Mouse (Mus musculus) spleen, postnatal 14 days (tissue): ENCODE measurements at regions not wholly inside any gene's neighbourhood (a gene's known extent, or its start where the extent isn't known, plus 50 kb on each side); places are given as distances from the start of the nearest gene placed in this dataset.

Experiments used
- DNase-seq, 2 experiments: peaks; one replicate each; pipeline ENCODE4 v3.0.0; 2021 to 2022; ENCODE audit warnings: low spot score in 2 of 2

- no peak for DNase-seq
Observed at GRCm38 (mm10) chr3:120748513-120748912, 423.0 kb downstream of the Rwdd3 start.

GRCm38 (mm10) chr3:120747678-120748077 is 423.8 kb downstream of the Rwdd3 start:
- DNase-seq, result no peak

DNA sequence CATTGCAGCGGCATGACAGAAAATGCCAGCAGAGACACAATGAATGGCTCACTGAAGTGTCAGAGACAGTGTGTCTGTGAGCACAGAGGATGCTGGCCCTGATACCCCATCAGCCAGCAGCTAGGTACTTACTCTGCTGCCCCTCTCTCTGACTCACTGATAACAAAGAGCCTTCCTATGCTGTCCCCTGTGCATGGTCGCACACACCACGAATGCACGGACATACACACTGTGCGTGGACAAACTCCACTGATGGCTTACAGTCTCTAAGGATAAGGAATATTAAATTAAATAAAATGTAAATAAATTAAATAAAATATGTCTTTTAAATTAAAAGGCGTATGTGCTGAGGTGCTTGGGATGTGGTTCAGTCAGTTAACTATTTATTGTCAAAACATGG is 438.2 kb downstream of the Rwdd3 start:
- DNase-seq, result no peak

DNA sequence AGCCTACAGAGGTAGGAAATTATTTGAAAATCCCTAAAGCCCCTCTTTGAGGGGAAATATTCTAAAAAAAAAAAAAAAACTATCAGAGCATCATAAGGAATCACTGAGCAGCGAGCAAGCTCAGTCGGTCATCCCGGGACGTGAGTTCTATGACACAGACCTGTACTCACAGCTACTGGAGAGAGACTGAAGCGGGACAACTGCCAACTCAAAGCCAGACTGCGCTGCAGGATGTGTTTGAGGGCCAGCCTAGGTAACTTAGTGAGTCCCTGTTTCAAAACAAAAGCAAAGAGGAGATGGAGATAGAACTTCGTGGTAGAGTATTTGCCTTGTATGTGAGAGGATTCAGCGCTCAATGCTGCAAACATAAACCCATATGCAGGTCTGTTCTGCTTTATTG is 439.1 kb downstream of the Rwdd3 start:
- DNase-seq, result no peak

- DNase-seq, result no peak
Observed at GRCm38 (mm10) chr3:120731287-120731686, 440.2 kb downstream of the Rwdd3 start.

DNA sequence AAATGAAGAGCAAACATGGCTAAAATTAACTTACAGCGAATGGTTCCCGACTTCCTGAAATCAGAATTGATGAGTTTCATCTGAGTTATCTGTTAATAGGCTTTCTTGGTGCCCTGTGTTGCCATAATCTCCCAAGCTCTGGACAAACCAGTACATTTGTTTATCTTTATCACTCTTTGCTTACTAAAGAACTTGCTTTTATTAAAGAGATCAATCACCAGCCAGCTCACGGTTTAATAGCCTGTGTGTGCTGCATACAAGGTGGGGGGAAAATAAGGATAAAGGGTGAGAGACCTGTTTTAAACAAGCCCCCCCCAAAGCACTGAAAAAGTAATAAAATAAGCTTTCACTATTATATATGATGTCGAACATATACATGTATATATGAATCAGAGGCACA is 441.3 kb downstream of the Rwdd3 start:
- DNase-seq, result no peak

- DNase-seq, result no peak
Observed at GRCm38 (mm10) chr3:120729671-120730070, 441.8 kb downstream of the Rwdd3 start.

- no peak for DNase-seq
Observed at GRCm38 (mm10) chr3:120685227-120685626, 486.3 kb downstream of the Rwdd3 start.

DNA sequence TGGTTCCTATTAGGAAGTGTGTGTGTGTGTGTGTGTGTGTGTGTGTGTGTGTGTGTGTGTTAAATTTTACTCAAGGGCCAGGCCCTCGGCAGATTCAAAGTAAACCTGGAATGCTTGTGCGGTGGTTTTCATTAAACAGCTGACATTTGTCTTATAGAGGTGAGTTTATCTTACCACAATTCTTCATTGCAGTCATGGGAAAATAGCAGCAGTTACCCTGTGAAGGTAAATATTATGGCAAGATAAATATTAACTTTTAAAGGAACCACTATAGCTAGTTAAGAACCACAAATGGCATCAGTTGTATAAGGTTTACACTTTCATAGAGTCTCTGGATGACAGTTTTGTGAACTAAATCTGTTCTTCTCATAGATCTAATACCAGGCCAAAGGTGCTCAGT is 495.6 kb downstream of the Rwdd3 start:
- no peak for DNase-seq

GRCm38 (mm10) chr3:120668654-120669053 is 502.8 kb downstream of the Rwdd3 start:
- DNase-seq, result no peak

DNA sequence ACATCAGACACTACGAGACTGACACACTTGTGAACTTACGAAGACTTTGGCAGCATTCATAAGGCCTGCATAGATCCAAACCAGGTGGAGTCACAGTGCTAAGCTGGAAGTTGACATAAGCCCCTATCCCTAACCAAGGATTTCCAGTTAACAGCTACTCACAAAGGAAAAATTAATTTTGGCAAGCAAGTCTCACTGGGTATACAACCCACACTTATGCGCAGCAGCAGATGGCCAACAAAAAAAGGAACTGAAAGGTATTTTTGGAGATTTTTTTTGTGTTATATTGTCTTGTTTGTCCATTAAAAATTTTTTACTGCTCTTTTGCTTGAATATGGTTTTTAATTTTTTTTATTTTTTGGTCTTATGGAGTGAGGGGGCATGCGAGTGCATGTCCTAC is 509.0 kb downstream of the Rwdd3 start:
- no peak for DNase-seq

DNA sequence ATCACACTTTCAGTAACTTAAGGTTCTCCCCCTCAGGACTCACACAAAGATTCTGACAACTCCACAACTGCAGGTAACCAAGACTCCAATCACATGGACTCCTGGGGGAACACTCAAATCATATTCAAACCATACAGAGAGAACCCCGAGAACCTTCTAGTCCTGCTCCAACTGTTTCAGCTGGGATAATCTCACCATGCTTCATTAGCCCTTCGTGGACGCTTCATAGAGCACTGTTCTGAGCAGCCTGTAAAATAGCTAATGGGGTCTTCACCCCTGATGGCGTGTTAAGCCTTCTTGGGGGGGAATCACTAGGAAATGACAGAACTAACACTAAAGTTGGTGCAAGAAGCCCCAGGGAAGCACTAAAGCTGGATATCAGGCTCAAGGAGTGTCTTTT is 510.7 kb downstream of the Rwdd3 start:
- no peak for DNase-seq

- no peak for DNase-seq
Observed at GRCm38 (mm10) chr3:120649047-120649868, 522.2 kb downstream of the Rwdd3 start.

DNA sequence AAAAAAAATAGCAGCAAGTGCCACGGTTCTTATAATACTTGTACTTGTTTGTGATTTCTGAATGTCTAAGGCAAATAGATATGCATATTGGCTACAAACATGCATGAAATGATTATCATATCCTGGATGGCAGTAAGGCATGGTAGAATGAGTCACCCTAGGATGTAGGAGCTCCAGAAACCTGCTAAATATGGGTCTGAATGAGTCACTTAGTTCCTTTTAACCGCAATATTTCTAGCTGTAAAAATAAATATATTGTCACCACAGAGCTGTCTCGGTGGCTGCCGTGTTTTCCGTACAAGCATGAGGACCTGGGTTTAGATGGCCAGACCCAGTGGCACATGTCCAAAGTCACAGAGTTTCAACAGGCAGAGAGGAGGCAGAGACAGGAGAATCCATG is 523.1 kb downstream of the Rwdd3 start:
- no peak for DNase-seq

DNA sequence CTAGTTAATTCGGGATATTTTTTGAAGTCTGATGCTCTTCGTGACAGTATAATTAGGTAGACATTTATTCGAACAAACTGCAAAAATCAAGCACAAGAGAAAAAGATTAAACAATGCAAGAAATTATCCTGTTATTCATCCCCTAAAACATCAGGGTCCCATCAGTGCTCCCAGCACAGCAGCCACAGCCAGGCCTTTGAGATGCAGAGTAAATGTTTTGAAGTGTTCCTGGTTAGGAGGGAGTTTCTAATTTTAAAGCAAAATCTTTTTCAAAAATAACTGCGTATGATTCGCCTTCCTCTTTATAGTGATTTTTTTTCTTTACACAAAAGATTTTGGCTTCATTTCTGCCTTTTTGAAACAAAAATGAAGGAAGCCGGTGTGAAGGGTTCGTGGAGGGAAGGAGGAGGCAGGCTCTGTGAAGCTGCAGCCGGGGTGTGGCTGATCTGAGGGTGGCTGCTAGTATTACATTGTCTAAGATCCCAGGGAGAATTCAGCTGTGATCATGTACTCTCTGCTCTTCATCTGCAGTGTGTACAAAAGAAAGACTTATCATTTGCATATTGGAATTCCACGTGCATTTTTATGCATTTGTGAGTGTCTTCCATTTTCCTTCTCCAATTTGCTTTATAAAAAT is 534.7 kb downstream of the Rwdd3 start:
- no peak for DNase-seq

DNA sequence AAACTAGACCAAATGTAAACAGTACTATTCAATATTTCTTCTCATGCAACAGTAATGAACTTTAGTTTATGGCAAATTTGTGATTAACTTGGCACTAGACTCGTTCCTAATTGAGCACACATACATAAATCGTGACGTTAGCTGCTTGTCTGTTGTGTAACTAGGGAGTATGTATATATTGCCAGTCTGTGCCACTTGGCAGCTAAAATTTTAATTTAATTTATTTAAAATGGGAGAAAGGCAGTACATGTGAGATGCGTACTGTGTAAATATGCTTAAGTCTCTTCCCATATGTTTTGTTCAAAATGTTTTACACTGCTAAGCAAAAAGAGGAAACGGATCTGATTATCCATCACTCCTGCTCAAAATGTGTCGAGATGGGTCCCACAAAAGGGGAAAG is 553.1 kb downstream of the Rwdd3 start:
- no peak for DNase-seq

- no peak for DNase-seq
Observed at GRCm38 (mm10) chr3:120594226-120594625, 577.3 kb downstream of the Rwdd3 start.

- no peak for DNase-seq
Observed at GRCm38 (mm10) chr3:120591183-120591582, 580.3 kb downstream of the Rwdd3 start.

DNA sequence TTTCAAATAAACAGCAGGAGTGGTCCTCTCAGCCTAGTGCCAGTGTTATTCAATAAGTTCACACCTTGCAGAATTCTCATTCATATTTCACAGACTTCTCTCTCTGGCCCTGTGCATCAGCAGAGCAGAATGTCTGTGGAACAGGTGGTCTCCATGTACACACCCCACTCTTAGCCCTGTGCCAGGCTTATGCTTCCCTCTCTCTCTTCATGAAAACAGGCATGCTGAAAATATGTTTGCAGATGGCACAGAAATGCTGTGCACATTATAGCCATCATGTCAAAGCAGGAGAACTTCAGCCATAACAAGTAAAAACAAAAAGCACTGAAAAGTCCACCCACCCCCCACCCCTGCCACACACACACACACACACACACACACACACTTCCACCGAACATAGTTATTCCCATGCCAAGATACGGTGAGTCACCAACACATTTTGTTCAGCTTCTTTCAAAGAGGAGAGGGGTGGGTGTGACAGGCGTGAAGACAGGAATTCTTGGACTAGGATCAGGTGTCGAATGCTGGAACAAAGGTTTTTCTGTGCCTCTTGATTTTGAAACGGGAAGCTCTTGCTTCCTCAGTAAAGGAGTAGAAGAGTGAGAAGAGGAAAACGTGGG is 600.6 kb downstream of the Rwdd3 start:
- DNase-seq, result no peak

- DNase-seq, result no peak
Observed at GRCm38 (mm10) chr3:120541556-120542476, 629.7 kb downstream of the Rwdd3 start.

DNA sequence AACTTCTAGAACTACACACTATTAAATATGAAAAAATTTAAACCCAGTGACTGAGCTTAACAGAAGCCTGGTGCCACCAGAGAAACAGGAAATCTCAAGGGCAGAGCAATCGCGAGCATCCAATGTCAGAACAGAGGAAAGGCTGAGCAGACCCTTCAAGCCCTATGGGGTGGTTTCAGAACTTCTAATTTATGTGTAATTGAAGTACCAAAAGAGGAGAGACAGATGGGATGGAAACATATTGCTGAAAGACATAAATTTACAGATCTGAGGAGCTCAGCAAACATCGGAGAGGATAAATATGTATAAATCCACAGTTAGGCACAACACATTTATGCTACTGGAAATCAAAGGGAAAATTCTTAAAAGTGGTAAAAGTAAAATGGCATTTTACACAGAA is 637.6 kb downstream of the Rwdd3 start:
- DNase-seq, result no peak
